Mouse (Mus musculus) myocyte (in vitro differentiated cells): ENCODE results near the gene Ppm1a.
A peak's percentile ranks its signal among the peaks of the same experiment; 100 is the strongest.

ENCODE experiments used
- CEBPB ChIP-seq: IDR thresholded peaks from 2 replicates; pipeline ENCODE4 v1.6.1; 2011; ENCODE audit warnings: mild to moderate bottlenecking, moderate library complexity; ENCODE audit not compliant: poor library complexity, insufficient read depth, severe bottlenecking
- E2F4 ChIP-seq: IDR thresholded peaks from one replicate; pipeline ENCODE4 v1.6.1; 2011; ENCODE audit warnings: mild to moderate bottlenecking, control low read depth, moderate library complexity; ENCODE audit not compliant: insufficient read depth
- MYOG ChIP-seq, 3 experiments: IDR thresholded peaks; one replicate each; pipeline ENCODE4 v1.6.1; 2011; ENCODE audit warnings: control low read depth in 2 of 3, low read depth in 2 of 3, mild to moderate bottlenecking in 2 of 3; ENCODE audit not compliant: insufficient read length in 2 of 3, control insufficient read depth in 1 of 3, insufficient read depth in 1 of 3
- POLR2A ChIP-seq: IDR thresholded peaks from one replicate; pipeline ENCODE4 v1.6.1; 2011; ENCODE audit warnings: low read depth, mild to moderate bottlenecking, control low read depth, moderate library complexity; ENCODE audit not compliant: insufficient read length
- TCF12 ChIP-seq: IDR thresholded peaks from one replicate; pipeline ENCODE4 v1.6.1; 2011; ENCODE audit warnings: mild to moderate bottlenecking, control low read depth; ENCODE audit not compliant: poor library complexity, insufficient read depth, severe bottlenecking

GRCm38 (mm10) chr12:72831711-72832432 is 74.6 kb downstream of the Ppm1a start:
- TF ChIP-seq POLR2A (no peak), TCF12 (no peak), CEBPB (no peak), E2F4 (no peak), MYOG (IDR thresholded peaks at IDR 0.05; ENCODE audit: control insufficient read depth in 1 of 3, insufficient read depth in 1 of 3, insufficient read length in 2 of 3, low read depth in 2 of 3) (peak in 2 of 3 experiments; percentile 10 to 65)
